Mouse (Mus musculus): ENCODE data around the gene Arl13b. TPM values are rescaled to one million over a fixed set of nuclear protein-coding genes. Genes with fewer than 3 reads are reported as not detected.

Arl13b gene
- polyA plus RNA-seq, 1 experiment from 2014 or later: 15.9 TPM

DNA sequence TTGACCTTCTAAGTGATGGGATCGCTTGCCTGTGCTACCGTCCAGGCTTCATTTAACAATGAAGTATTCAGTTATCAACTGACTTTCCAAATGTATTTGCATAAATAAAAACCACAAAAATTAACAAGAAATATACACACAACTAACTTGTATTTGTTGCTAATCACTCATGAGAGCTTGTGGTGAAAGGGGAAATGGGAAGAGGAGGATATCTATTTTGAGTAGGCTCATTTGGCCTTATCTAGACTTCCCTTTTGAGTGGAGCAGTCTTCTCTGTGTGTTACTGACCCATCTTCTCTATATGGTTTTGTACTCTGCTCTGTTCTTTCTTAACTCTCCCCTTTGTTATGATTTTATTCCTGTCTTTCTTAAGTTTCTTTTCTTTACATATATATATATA is 9.4 kb upstream of the Arl13b start:
- Histone ChIP-seq H3K4me3 (replicated peaks; ENCODE audit: low read length) (no peak overlapping the region), H3K4me2 (ENCODE audit: low read depth, low read length) (no peak overlapping the region), H3K9me3 (replicated peaks; ENCODE audit: control insufficient read depth, low read length) (no peaks in the 10 kb centered on the region), H3K9ac (ENCODE audit: low read length) (no peak overlapping the region), H3K27me3 (ENCODE audit: control insufficient read depth, insufficient read depth, low read length) (0 out of 2 replicates have a peak, but pooled peaks cover 3% of the 10 kb centered on the region), H3K4me1 (ENCODE audit: control insufficient read depth, insufficient read depth, low read length) (peaks cover 4% of the 10 kb centered on the region; the same call in 1 of the 2 replicates), H3K27ac (ENCODE audit: low read length) (no peak overlapping the region), H3K36me3 (ENCODE audit: control insufficient read depth, insufficient read depth, low read length) (no peaks in the 10 kb centered on the region)
- ATAC-seq (ENCODE audit: insufficient read depth, low FRiP score): no peak
- WGBS: 83% methylated on average over 2 of the region's 2 CpGs

DNA sequence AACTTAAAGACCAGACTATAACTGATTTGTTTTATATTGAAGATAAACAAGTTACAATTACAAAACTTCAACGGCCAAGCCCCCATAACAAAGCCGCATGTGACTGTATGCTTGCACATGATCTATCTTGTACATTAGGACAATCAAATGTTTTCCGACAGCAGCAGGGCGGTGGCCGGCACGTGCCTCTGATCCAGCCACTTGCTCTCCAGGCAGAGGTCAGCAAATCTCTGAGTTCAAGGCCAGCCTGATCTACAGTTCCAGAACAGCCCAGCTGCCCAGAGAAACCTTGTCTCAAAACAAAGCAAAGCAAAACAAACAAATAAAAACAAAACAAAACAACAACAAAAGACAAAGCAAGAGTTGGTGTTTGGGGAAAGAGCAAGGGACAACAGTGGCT is 8.5 kb upstream of the Arl13b start:
- H3K27ac ChIP-seq (ENCODE audit: low read length): no peak overlapping the region
- WGBS: 68% methylated on average over 6 of the region's 6 CpGs
- peak overlapping the region; percentile 80 for H3K4me2 ChIP-seq (ENCODE audit: low read depth, low read length)

DNA sequence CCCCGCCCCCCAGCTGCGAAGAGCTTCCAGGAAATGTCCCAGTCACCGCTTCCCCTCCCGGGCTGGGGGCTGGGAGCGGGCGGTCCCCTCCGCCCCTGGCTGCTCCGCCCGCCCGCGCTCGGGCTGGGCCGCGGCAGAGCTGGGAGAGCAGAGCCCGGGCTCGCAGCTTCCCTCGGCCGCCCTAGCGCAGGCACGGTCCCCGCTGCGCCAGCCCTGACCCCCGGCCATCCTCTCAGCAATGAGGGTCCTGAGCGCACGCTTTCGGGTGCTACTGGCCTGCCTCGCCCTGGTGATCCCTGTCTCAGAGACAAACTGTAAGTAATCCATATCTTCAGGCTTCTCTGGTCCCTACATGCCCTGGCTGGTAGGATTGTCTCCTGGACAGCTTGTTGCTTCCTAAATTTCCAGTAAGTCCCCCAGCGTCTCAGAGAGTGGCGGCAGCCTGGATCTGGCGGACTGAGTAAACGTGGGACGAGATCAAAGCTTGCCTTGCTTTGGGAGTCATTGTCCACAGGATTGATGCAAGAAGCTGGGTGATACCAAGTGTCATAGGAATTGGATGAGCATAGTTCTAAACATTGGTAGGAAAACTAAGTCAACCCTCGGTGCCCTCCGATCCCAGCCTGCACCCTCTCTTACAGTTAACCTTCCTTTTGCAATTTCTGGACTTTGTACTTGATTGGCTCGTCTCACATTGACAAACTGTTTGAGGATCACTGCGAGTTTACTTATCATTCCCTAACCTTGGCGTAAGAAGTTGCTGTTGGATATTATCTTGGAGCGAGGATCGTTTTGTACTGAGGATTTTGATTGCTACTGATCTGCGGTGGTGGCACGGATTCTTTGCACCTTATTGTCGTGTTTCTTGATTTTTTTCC is 7.6 kb upstream of the Arl13b start, which contains the start of gene Pros1:
Gene Pros1 (plus strand): TSS at position 117 of the 878 bp plus-strand sequence.
- H3K27me3 ChIP-seq (ENCODE audit: control insufficient read depth, insufficient read depth, low read length): 0 out of 2 replicates have a peak, but pooled peaks cover 3% of the 10 kb centered on the region
- H3K4me2 ChIP-seq (ENCODE audit: low read depth, low read length): peak within 1 kb of the TSS; percentile 80
- 4% methylated on average over 40 of the region's 42 CpGs for WGBS
- peak within 1 kb of the TSS; percentile 74 for H3K27ac ChIP-seq (ENCODE audit: low read length)
- peaks cover 4% of the 10 kb centered on the region; the same call in 1 of the 2 replicates for H3K4me1 ChIP-seq (ENCODE audit: control insufficient read depth, insufficient read depth, low read length)
- ATAC-seq (ENCODE audit: insufficient read depth, low FRiP score): peak; percentile 93
- no peaks in the 10 kb centered on the region for H3K36me3 ChIP-seq (ENCODE audit: control insufficient read depth, insufficient read depth, low read length)
- H3K9me3 ChIP-seq (replicated peaks; ENCODE audit: control insufficient read depth, low read length): no peaks in the 10 kb centered on the region
- peak within 1 kb of the TSS; percentile 81 for H3K9ac ChIP-seq (ENCODE audit: low read length)
- peak within 1 kb of the TSS; percentile 69 for H3K4me3 ChIP-seq (replicated peaks; ENCODE audit: low read length)

More for the DNA sequence above, 8.5 kb upstream of the Arl13b start:
- no peaks in the 10 kb centered on the region for H3K36me3 ChIP-seq (ENCODE audit: control insufficient read depth, insufficient read depth, low read length)
- 0 out of 2 replicates have a peak, but pooled peaks cover 3% of the 10 kb centered on the region for H3K27me3 ChIP-seq (ENCODE audit: control insufficient read depth, insufficient read depth, low read length)
- no peak overlapping the region for H3K9ac ChIP-seq (ENCODE audit: low read length)
- no peak for ATAC-seq (ENCODE audit: insufficient read depth, low FRiP score)
- H3K4me3 ChIP-seq (replicated peaks; ENCODE audit: low read length): no peak overlapping the region
- H3K9me3 ChIP-seq (replicated peaks; ENCODE audit: control insufficient read depth, low read length): no peaks in the 10 kb centered on the region
- H3K4me1 ChIP-seq (ENCODE audit: control insufficient read depth, insufficient read depth, low read length): peaks cover 4% of the 10 kb centered on the region; the same call in 1 of the 2 replicates

DNA sequence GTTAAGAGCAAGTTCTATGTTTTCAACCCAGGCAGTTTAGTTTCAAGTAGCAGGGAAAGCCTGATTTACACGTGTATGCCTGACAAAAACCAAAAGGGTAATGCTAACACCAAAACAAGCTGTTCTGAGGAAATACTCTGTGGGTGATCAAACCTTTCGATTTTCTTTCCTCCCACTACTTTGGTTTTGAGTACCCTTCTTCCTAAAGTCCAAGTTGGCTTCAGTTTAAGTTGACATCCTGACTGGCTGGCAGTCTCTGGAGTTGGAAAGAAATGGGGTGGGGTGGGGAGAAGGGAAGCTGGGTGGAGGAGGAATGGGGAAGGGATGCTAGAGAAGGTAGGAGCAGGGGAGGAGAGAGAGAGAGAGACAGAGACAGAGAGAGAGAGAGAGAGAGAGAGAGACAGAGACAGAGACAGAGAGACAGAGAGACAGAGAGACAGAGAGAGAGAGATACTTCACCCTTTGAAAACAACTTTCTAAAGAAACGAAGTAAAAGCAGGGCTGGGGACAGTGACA is 6.8 kb upstream of the Arl13b start:
- peak overlapping the region; percentile 81 for H3K9ac ChIP-seq (ENCODE audit: low read length)
- peak; percentile 38; the same call in 1 of the 2 replicates for ATAC-seq (ENCODE audit: insufficient read depth, low FRiP score)
- H3K36me3 ChIP-seq (ENCODE audit: control insufficient read depth, insufficient read depth, low read length): no peaks in the 10 kb centered on the region
- peak overlapping the region; percentile 80 for H3K4me2 ChIP-seq (ENCODE audit: low read depth, low read length)
- 17% methylated on average over 3 of the region's 3 CpGs for WGBS
- peak overlapping the region; percentile 69 for H3K4me3 ChIP-seq (replicated peaks; ENCODE audit: low read length)
- 0 out of 2 replicates have a peak overlapping the region, but pooled peaks have one; percentile 74 for H3K27ac ChIP-seq (ENCODE audit: low read length)
- peaks cover 4% of the 10 kb centered on the region; the same call in 1 of the 2 replicates for H3K4me1 ChIP-seq (ENCODE audit: control insufficient read depth, insufficient read depth, low read length)
- no peaks in the 10 kb centered on the region for H3K9me3 ChIP-seq (replicated peaks; ENCODE audit: control insufficient read depth, low read length)
- H3K27me3 ChIP-seq (ENCODE audit: control insufficient read depth, insufficient read depth, low read length): 0 out of 2 replicates have a peak, but pooled peaks cover 3% of the 10 kb centered on the region

DNA sequence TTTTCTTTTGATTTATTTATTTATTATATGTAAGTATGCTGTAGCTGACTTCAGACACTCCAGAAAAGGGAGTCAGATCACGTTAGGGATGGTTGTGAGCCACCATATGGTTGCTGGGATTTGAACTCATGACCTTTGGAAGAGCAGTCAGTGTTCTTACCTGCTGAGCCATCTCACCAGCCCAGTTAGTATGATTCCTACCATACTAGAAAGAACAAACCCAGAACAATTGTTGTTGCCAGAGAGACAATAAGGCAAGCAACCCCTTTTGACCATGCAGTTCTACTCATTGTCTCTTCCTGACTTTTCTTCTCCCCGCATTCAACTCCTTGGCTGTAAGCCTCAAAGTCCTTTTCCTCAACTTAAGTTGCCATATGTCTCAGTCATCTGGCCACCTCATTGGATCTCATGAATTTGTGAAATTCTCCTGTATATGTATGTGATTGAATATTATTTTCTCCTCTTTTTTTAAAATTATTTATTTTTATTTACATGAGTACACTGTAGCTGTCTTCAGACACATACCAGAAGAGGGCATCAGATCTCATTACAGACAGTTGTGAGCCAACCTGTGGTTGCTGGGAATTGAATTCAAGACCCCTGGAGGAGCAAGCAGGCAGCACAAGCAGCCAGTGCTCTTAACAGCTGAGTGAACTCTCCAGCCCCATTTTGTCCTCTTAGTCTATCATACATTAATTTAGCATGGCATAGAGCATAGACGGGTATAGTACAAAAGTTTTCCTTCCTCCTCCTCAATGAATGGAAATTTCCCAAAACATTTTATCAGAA is 5.8 kb upstream of the Arl13b start:
- H3K9me3 ChIP-seq (replicated peaks; ENCODE audit: control insufficient read depth, low read length): no peaks in the 10 kb centered on the region
- H3K27ac ChIP-seq (ENCODE audit: low read length): no peak overlapping the region
- H3K9ac ChIP-seq (ENCODE audit: low read length): no peak overlapping the region
- 0 out of 2 replicates have a peak, but pooled peaks cover 3% of the 10 kb centered on the region for H3K27me3 ChIP-seq (ENCODE audit: control insufficient read depth, insufficient read depth, low read length)
- ATAC-seq (ENCODE audit: insufficient read depth, low FRiP score): no peak
- H3K36me3 ChIP-seq (ENCODE audit: control insufficient read depth, insufficient read depth, low read length): no peaks in the 10 kb centered on the region
- peaks cover 4% of the 10 kb centered on the region; the same call in 1 of the 2 replicates for H3K4me1 ChIP-seq (ENCODE audit: control insufficient read depth, insufficient read depth, low read length)
- WGBS: 80% methylated on average over 3 of the region's 3 CpGs
- no peak overlapping the region for H3K4me2 ChIP-seq (ENCODE audit: low read depth, low read length)
- H3K4me3 ChIP-seq (replicated peaks; ENCODE audit: low read length): no peak overlapping the region

DNA sequence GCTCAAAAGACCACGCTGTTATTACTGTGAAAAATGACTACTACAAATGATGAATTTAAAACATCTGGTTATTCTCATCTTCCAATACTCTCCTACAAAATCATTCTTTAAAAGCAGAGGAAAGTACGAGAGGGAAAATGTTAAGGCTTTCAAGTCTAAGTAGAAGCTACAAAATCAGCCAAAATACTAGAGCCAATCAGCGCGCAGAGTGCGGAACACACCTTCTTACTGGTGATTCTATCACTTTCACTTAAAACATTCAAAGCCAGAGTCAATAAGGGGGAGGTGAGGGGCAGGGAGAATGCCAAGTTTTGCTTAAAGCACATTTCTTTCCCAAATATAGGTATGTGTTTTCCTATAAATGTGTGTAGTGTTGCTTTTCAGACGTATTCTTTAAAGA is 1.5 kb downstream of the Arl13b start:
- peak overlapping the region; percentile 73 for H3K4me2 ChIP-seq (ENCODE audit: low read depth, low read length)
- no peaks in the 10 kb centered on the region for H3K9me3 ChIP-seq (replicated peaks; ENCODE audit: control insufficient read depth, low read length)
- no peaks in the 10 kb centered on the region for H3K36me3 ChIP-seq (ENCODE audit: control insufficient read depth, insufficient read depth, low read length)
- ATAC-seq (ENCODE audit: insufficient read depth, low FRiP score): no peak
- peaks cover 8% of the 10 kb centered on the region; the same call in 1 of the 2 replicates for H3K4me1 ChIP-seq (ENCODE audit: control insufficient read depth, insufficient read depth, low read length)
- no peak overlapping the region for H3K27ac ChIP-seq (ENCODE audit: low read length)
- 68% methylated on average over 6 of the region's 6 CpGs for WGBS
- no peaks in the 10 kb centered on the region for H3K27me3 ChIP-seq (ENCODE audit: control insufficient read depth, insufficient read depth, low read length)
- no peak overlapping the region for H3K9ac ChIP-seq (ENCODE audit: low read length)
- H3K4me3 ChIP-seq (replicated peaks; ENCODE audit: low read length): no peak overlapping the region; the same call in 1 of the 2 replicates

DNA sequence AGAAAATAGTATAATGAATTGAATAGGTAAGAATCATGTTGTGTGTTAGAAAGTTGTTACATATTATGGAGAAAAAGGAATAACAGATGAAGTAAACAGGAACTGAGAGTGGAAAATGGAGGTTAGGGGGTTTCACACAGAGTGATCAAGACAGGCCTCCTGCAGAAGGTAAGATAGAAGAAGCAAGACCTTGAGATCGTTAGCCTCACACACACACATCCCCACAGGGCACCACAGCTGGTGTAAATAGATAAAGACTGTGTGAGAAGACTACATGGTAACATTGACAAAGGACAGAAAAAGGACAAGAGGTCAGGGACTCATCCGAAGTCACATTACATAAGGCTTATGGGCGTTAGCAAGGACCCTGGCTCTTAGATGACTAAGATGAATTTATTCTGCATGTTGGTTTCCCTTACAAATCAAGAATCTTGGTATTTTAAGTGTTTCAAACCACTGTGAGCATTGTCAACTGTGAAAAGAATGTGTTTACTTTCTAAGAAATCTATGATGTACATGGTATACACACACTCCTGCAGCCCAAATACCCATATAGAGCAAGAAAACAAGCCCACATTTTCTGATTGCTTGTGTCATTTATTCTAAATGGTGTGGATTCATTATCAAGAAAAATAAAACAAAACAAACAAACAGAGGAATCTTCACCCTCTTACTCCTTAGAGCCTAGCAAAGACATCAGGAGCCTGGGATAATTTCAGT is 12.7 kb downstream of the Arl13b start:
- WGBS: 44% methylated on average over 3 of the region's 3 CpGs
- Histone ChIP-seq H3K27ac (ENCODE audit: low read length) (no peak overlapping the region), H3K27me3 (ENCODE audit: control insufficient read depth, insufficient read depth, low read length) (no peaks in the 10 kb centered on the region), H3K4me1 (ENCODE audit: control insufficient read depth, insufficient read depth, low read length) (0 out of 2 replicates have a peak, but pooled peaks cover 6% of the 10 kb centered on the region), H3K9ac (ENCODE audit: low read length) (no peak overlapping the region), H3K4me2 (ENCODE audit: low read depth, low read length) (no peak overlapping the region), H3K36me3 (ENCODE audit: control insufficient read depth, insufficient read depth, low read length) (no peaks in the 10 kb centered on the region), H3K4me3 (replicated peaks; ENCODE audit: low read length) (no peak overlapping the region), H3K9me3 (replicated peaks; ENCODE audit: control insufficient read depth, low read length) (no peaks in the 10 kb centered on the region)
- no peak for ATAC-seq (ENCODE audit: insufficient read depth, low FRiP score)

DNA sequence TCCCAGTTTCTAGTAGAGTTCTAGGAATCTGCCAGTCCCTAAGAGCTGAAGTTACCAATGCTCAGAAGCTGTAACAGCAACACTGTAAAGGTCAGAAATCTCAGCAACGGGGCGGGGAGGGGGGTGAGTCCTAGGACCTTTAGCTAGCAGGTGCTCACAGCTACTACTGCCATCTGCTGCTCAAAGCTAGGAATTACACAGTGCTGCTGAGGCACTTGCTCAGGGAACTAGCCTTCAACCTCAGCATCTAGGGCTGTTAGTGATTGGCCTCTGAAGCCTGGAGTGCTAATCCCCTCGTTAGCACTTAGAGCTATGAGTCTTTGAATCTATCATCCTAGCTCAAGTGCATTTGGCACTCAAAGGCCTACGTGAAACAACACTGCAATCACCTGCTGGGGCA is 14.4 kb downstream of the Arl13b start:
- ATAC-seq (ENCODE audit: insufficient read depth, low FRiP score): peak; percentile 50; the same call in 1 of the 2 replicates
- 16% methylated on average over 4 of the region's 4 CpGs for WGBS

More for the DNA sequence above, 14.4 kb downstream of the Arl13b start:
- Histone ChIP-seq H3K4me3 (replicated peaks; ENCODE audit: low read length) (no peak overlapping the region), H3K4me1 (ENCODE audit: control insufficient read depth, insufficient read depth, low read length) (0 out of 2 replicates have a peak, but pooled peaks cover 6% of the 10 kb centered on the region), H3K4me2 (ENCODE audit: low read depth, low read length) (no peak overlapping the region), H3K9ac (ENCODE audit: low read length) (no peak overlapping the region), H3K27me3 (ENCODE audit: control insufficient read depth, insufficient read depth, low read length) (no peaks in the 10 kb centered on the region), H3K9me3 (replicated peaks; ENCODE audit: control insufficient read depth, low read length) (no peaks in the 10 kb centered on the region), H3K36me3 (ENCODE audit: control insufficient read depth, insufficient read depth, low read length) (no peaks in the 10 kb centered on the region), H3K27ac (ENCODE audit: low read length) (no peak overlapping the region; the same call in 1 of the 2 replicates)
